Mouse (Mus musculus) right cerebral cortex, postnatal 4 days (tissue): ENCODE results near the gene 4930539E08Rik.

Experiments used
- DNase-seq: peaks from one replicate; pipeline ENCODE4 v3.0.0-alpha.2; 2022

The 4930539E08Rik gene

GRCm38 (mm10) chr17:28854377-28854776, 60.7 kb downstream of the 4930539E08Rik start:
- DNase-seq: no peak

GRCm38 (mm10) chr17:28850511-28850910, 64.6 kb downstream of the 4930539E08Rik start:
- no peak for DNase-seq

- DNase-seq: no peak
Observed at GRCm38 (mm10) chr17:28846974-28847617, 68.0 kb downstream of the 4930539E08Rik start.
